Mouse (Mus musculus): Measurements from ENCODE around the gene Olfml1. TPM values are rescaled to one million over a fixed set of nuclear protein-coding genes. Genes with fewer than 3 reads are reported as not detected.

Olfml1 gene
- polyA plus RNA-seq, 1 experiment from 2014 or later = 19.6 TPM

DNA sequence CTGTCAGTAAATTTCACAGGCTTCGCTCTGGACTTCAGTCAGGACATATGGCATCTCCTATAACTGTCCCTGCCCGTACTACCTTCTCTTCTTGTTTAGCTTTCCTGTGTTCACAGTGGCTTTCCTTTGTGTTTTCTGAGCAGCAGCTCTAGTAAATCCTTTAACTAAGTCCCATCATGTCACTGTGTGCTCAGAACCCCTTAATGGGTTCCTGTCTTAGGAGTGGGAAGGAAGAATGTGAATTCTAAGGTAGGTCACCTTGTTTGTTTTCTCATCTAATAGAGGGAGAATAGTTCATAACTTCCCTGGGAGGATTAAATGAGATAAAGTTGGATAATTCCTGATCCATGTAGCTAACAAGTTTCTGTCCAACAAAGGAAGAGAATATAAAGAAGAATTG, 57.8 kb downstream of the Olfml1 start, which contains the start of gene 5330417H12Rik:
5330417H12Rik (minus strand) TSS at position 101 of the 400 bp plus-strand sequence.
- no peak within 1 kb of the TSS for H3K4me2 ChIP-seq (ENCODE audit: low read depth, low read length)
- no peak within 1 kb of the TSS for H3K27ac ChIP-seq (ENCODE audit: low read length)
- no peaks in the 10 kb centered on the region for H3K9me3 ChIP-seq (replicated peaks; ENCODE audit: control insufficient read depth, low read length)
- no peaks in the 10 kb centered on the region for H3K4me1 ChIP-seq (ENCODE audit: control insufficient read depth, insufficient read depth, low read length)
- no peaks in the 10 kb centered on the region for H3K27me3 ChIP-seq (ENCODE audit: control insufficient read depth, insufficient read depth, low read length)
- 69% methylated on average over 2 of the region's 2 CpGs for WGBS
- no peak within 1 kb of the TSS for H3K9ac ChIP-seq (ENCODE audit: low read length)
- H3K4me3 ChIP-seq (replicated peaks; ENCODE audit: low read length) = no peak within 1 kb of the TSS
- no peak for ATAC-seq (ENCODE audit: insufficient read depth, low FRiP score)
- no peaks in the 10 kb centered on the region for H3K36me3 ChIP-seq (ENCODE audit: control insufficient read depth, insufficient read depth, low read length)

DNA sequence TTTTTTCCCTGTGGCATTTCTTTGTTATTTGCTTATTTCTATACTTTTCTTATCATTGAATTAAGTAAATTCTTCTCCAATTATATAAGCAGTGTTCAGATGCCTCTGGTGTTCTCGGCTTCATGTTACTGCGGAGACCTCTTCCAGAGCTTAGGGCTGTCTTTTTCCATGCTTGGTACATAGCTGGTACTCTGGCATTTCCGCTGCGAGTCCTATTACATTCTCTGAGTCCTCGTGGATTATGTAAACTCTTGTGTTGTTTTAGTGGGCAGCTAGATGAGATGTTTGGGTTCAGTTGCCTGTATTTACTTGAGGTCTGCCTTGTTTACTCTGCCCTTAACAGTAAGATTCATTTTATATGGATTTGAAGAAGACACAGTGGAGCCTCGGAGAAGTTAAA, 58.5 kb downstream of the Olfml1 start:
- no peak for ATAC-seq (ENCODE audit: insufficient read depth, low FRiP score)
- no peaks in the 10 kb centered on the region for H3K27me3 ChIP-seq (ENCODE audit: control insufficient read depth, insufficient read depth, low read length)
- H3K4me3 ChIP-seq (replicated peaks; ENCODE audit: low read length) = no peak overlapping the region
- 47% methylated on average over 6 of the region's 6 CpGs for WGBS
- no peak overlapping the region for H3K9ac ChIP-seq (ENCODE audit: low read length)
- H3K4me2 ChIP-seq (ENCODE audit: low read depth, low read length) = no peak overlapping the region
- H3K4me1 ChIP-seq (ENCODE audit: control insufficient read depth, insufficient read depth, low read length) = no peaks in the 10 kb centered on the region
- no peaks in the 10 kb centered on the region for H3K36me3 ChIP-seq (ENCODE audit: control insufficient read depth, insufficient read depth, low read length)
- no peak overlapping the region for H3K27ac ChIP-seq (ENCODE audit: low read length)
- no peaks in the 10 kb centered on the region for H3K9me3 ChIP-seq (replicated peaks; ENCODE audit: control insufficient read depth, low read length)

- Histone ChIP-seq H3K4me3 (replicated peaks; ENCODE audit: low read length) (no peak overlapping the region), H3K27me3 (ENCODE audit: control insufficient read depth, insufficient read depth, low read length) (no peaks in the 10 kb centered on the region), H3K27ac (ENCODE audit: low read length) (no peak overlapping the region), H3K4me1 (ENCODE audit: control insufficient read depth, insufficient read depth, low read length) (no peaks in the 10 kb centered on the region), H3K4me2 (ENCODE audit: low read depth, low read length) (no peak overlapping the region), H3K9me3 (replicated peaks; ENCODE audit: control insufficient read depth, low read length) (no peaks in the 10 kb centered on the region), H3K36me3 (ENCODE audit: control insufficient read depth, insufficient read depth, low read length) (no peaks in the 10 kb centered on the region), H3K9ac (ENCODE audit: low read length) (no peak overlapping the region)
- ATAC-seq (ENCODE audit: insufficient read depth, low FRiP score) = no peak
These were observed 61.1 kb downstream of the Olfml1 start for GRCm38 (mm10) chr7:107628383-107628782.

GRCm38 (mm10) chr7:107633201-107633600, 66.0 kb downstream of the Olfml1 start:
- H3K9me3 ChIP-seq (replicated peaks; ENCODE audit: control insufficient read depth, low read length) = no peaks in the 10 kb centered on the region
- 86% methylated on average over 4 of the region's 4 CpGs for WGBS
- H3K9ac ChIP-seq (ENCODE audit: low read length) = no peak overlapping the region
- ATAC-seq (ENCODE audit: insufficient read depth, low FRiP score) = no peak
- H3K27me3 ChIP-seq (ENCODE audit: control insufficient read depth, insufficient read depth, low read length) = no peaks in the 10 kb centered on the region
- H3K4me2 ChIP-seq (ENCODE audit: low read depth, low read length) = no peak overlapping the region
- no peak overlapping the region for H3K27ac ChIP-seq (ENCODE audit: low read length)
- no peaks in the 10 kb centered on the region for H3K4me1 ChIP-seq (ENCODE audit: control insufficient read depth, insufficient read depth, low read length)
- no peaks in the 10 kb centered on the region for H3K36me3 ChIP-seq (ENCODE audit: control insufficient read depth, insufficient read depth, low read length)
- H3K4me3 ChIP-seq (replicated peaks; ENCODE audit: low read length) = no peak overlapping the region

- no peak overlapping the region for H3K27ac ChIP-seq (ENCODE audit: low read length)
- no peaks in the 10 kb centered on the region for H3K27me3 ChIP-seq (ENCODE audit: control insufficient read depth, insufficient read depth, low read length)
- 87% methylated on average over 7 of the region's 7 CpGs for WGBS
- H3K36me3 ChIP-seq (ENCODE audit: control insufficient read depth, insufficient read depth, low read length) = no peaks in the 10 kb centered on the region
- no peaks in the 10 kb centered on the region for H3K4me1 ChIP-seq (ENCODE audit: control insufficient read depth, insufficient read depth, low read length)
- no peak overlapping the region for H3K9ac ChIP-seq (ENCODE audit: low read length)
- no peaks in the 10 kb centered on the region for H3K9me3 ChIP-seq (replicated peaks; ENCODE audit: control insufficient read depth, low read length)
- no peak overlapping the region for H3K4me2 ChIP-seq (ENCODE audit: low read depth, low read length)
- no peak overlapping the region for H3K4me3 ChIP-seq (replicated peaks; ENCODE audit: low read length)
- no peak for ATAC-seq (ENCODE audit: insufficient read depth, low FRiP score)
These were observed 70.2 kb downstream of the Olfml1 start for GRCm38 (mm10) chr7:107637398-107637797.

- no peak overlapping the region for H3K4me2 ChIP-seq (ENCODE audit: low read depth, low read length)
- no peak for ATAC-seq (ENCODE audit: insufficient read depth, low FRiP score)
- H3K4me1 ChIP-seq (ENCODE audit: control insufficient read depth, insufficient read depth, low read length) = no peaks in the 10 kb centered on the region
- H3K9ac ChIP-seq (ENCODE audit: low read length) = no peak overlapping the region
- H3K4me3 ChIP-seq (replicated peaks; ENCODE audit: low read length) = no peak overlapping the region
- 88% methylated on average over 5 of the region's 5 CpGs for WGBS
- no peaks in the 10 kb centered on the region for H3K27me3 ChIP-seq (ENCODE audit: control insufficient read depth, insufficient read depth, low read length)
- no peak overlapping the region for H3K27ac ChIP-seq (ENCODE audit: low read length)
- H3K9me3 ChIP-seq (replicated peaks; ENCODE audit: control insufficient read depth, low read length) = no peaks in the 10 kb centered on the region
- no peaks in the 10 kb centered on the region for H3K36me3 ChIP-seq (ENCODE audit: control insufficient read depth, insufficient read depth, low read length)
These were observed 70.8 kb downstream of the Olfml1 start for GRCm38 (mm10) chr7:107638026-107638425.

Other genes with a start within 250 kb of the Olfml1 start
- gene Syt9, start 196.7 kb upstream of the Olfml1 start, polyA plus RNA-seq (2015; fragmentation: Nextera tagmentation; extraction: Ambion mirVana) = 1.9 and 2.3 TPM in 2 replicates
- 20.3 and 24.6 TPM in 2 replicates for gene Ppfibp2, start 27.8 kb downstream of the Olfml1 start, polyA plus RNA-seq (2015; fragmentation: Nextera tagmentation; extraction: Ambion mirVana)
- not detected in 2 replicates for gene 5330417H12Rik, start 57.7 kb downstream of the Olfml1 start, polyA plus RNA-seq (2015; fragmentation: Nextera tagmentation; extraction: Ambion mirVana)
- 0.25 and 0.34 TPM in 2 replicates for gene Cyb5r2, start 190.6 kb downstream of the Olfml1 start, polyA plus RNA-seq (2015; fragmentation: Nextera tagmentation; extraction: Ambion mirVana)
- not detected in 2 replicates for gene Ovch2, start 233.8 kb downstream of the Olfml1 start, polyA plus RNA-seq (2015; fragmentation: Nextera tagmentation; extraction: Ambion mirVana)
- not detected in 2 replicates for gene Olfr467, start 244.8 kb downstream of the Olfml1 start, polyA plus RNA-seq (2015; fragmentation: Nextera tagmentation; extraction: Ambion mirVana)

All from stomach, embryonic 16.5 days (tissue).